Mouse (Mus musculus) kidney, postnatal 14 days (tissue): ENCODE data around the gene Socs4.
"Not testable (repeated sequence)": the region's sequence is repeated elsewhere in the genome, so short reads cannot be mapped to it uniquely, and the experiment has no call there.

ENCODE experiments used
- DNase-seq: peaks from one replicate; pipeline ENCODE4 v3.0.0; 2022; ENCODE audit warnings: mixed read lengths

The Socs4 gene

GRCm38 (mm10) chr14:47287021-47287420 lies 10.3 kb downstream of the Socs4 start:
- no peak for DNase-seq

GRCm38 (mm10) chr14:47291772-47292171 lies 15.0 kb downstream of the Socs4 start:
- DNase-seq, result no peak

GRCm38 (mm10) chr14:47294136-47294535 lies 17.4 kb downstream of the Socs4 start:
- peak; percentile 18 for DNase-seq

- no peak for DNase-seq
Measured at GRCm38 (mm10) chr14:47296232-47296631, 19.5 kb downstream of the Socs4 start.

- DNase-seq, result peak; percentile 92
Measured at GRCm38 (mm10) chr14:47297785-47298407, 21.2 kb downstream of the Socs4 start, which contains the start of gene Mapk1ip1l. TSS of gene Mapk1ip1l (plus strand) at chr14:47298266.

GRCm38 (mm10) chr14:47298408-47298792 lies 21.7 kb downstream of the Socs4 start:
- no peak for DNase-seq

GRCm38 (mm10) chr14:47298819-47299261 lies 22.1 kb downstream of the Socs4 start:
- peak; percentile 42 for DNase-seq

- no peak for DNase-seq
Measured at GRCm38 (mm10) chr14:47302885-47303680, 26.4 kb downstream of the Socs4 start.

GRCm38 (mm10) chr14:47304814-47305405 lies 28.2 kb downstream of the Socs4 start:
- DNase-seq, result no peak

- no peak for DNase-seq
Measured at GRCm38 (mm10) chr14:47305933-47306332, 29.2 kb downstream of the Socs4 start.

GRCm38 (mm10) chr14:47307669-47308068 lies 30.9 kb downstream of the Socs4 start:
- DNase-seq, result no peak

- no peak for DNase-seq
Measured at GRCm38 (mm10) chr14:47309061-47309460, 32.3 kb downstream of the Socs4 start.

GRCm38 (mm10) chr14:47310342-47311181 lies 33.8 kb downstream of the Socs4 start:
- DNase-seq, result no peak

GRCm38 (mm10) chr14:47319362-47319761 lies 42.6 kb downstream of the Socs4 start:
- no peak for DNase-seq

- DNase-seq, result not testable (repeated sequence)
Measured at GRCm38 (mm10) chr14:47321581-47321980, 44.9 kb downstream of the Socs4 start.

- DNase-seq, result no peak
Measured at GRCm38 (mm10) chr14:47325965-47326761, 49.4 kb downstream of the Socs4 start.

GRCm38 (mm10) chr14:47327347-47327746 lies 50.6 kb downstream of the Socs4 start:
- DNase-seq, result no peak

- no peak for DNase-seq
Measured at GRCm38 (mm10) chr14:47331920-47332319, 55.2 kb downstream of the Socs4 start.

GRCm38 (mm10) chr14:47334819-47335218 lies 58.1 kb downstream of the Socs4 start:
- DNase-seq, result peak; percentile 70

GRCm38 (mm10) chr14:47335300-47335699 lies 58.6 kb downstream of the Socs4 start:
- DNase-seq, result no peak

- no peak for DNase-seq
Measured at GRCm38 (mm10) chr14:47340231-47340925, 63.6 kb downstream of the Socs4 start.
